9 mouse cellular contexts compared by ENCODE assay signal in the genomic region with DNA sequence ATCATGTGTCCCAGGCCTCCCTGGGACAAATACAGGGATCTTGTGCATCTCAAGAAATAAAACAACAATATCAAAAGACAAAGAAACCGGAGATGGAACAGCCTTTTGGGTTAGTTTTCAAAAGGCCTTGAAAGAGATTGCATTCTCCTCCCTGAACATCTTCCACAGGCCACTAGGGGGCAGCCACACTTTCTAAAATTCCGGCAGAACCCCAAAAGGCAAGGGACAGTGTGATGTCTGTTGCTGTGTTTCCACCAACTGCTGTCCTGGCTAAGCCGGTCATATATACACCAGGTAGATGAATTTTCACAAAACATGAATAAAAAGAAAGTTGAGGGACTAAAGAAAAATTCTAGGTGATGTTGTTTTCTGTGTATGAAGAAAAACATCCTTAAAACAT. TPM values are rescaled to one million over a fixed set of nuclear protein-coding genes. Genes with fewer than 3 reads are reported as not detected.
A peak's percentile ranks its signal among the peaks of the same experiment; 100 is the strongest.
DNase-seq lines count a peak whose midpoint lies in the region; ATAC-seq and TF ChIP-seq lines count a peak whose summit lies in the region.
"Had no signal": no experiment of that assay in that cellular context is flagged by ENCODE, and none has a peak within 500 bp of the region (broad histone marks: within the 10 kb centered on the region; RNA-seq: fewer than 3 reads in every experiment).

No protein-coding gene starts in this region.

- TF ChIP-seq CTCF in kidney, adult 2 months (conservative IDR thresholded peaks at IDR 0.05; ENCODE audit: insufficient read depth, insufficient read length, low read depth, low read length) = peak; percentile 64
- TF ChIP-seq CTCF in midbrain, postnatal 0 days (IDR thresholded peaks at IDR 0.05) = peak; percentile 94

- TF ChIP-seq POLR2A in kidney, adult 2 months (IDR thresholded peaks at IDR 0.05; ENCODE audit: low read depth, low read length) = no peak

- no peak for ATAC-seq in kidney, embryonic 14.5 days (ENCODE audit: low FRiP score, low TSS enrichment)
- ATAC-seq in midbrain, postnatal 0 days (ENCODE audit: low FRiP score) = no peak
- ATAC-seq in megakaryocyte-erythroid progenitor cell, adult 5-6 weeks (replicated peaks; ENCODE audit: low FRiP score, low TSS enrichment, poor library complexity, severe bottlenecking) = no peak

- no peaks in the 10 kb centered on the region for H3K4me1 ChIP-seq in kidney, adult 2 months (ENCODE audit: control insufficient read depth, insufficient read depth, low read length)
- no peaks in the 10 kb centered on the region for H3K4me1 ChIP-seq in kidney, embryonic 14.5 days (ENCODE audit: control insufficient read depth, insufficient read depth, low read length)
- H3K4me1 ChIP-seq in midbrain, postnatal 0 days (ENCODE audit: insufficient read depth, low read length) = no peaks in the 10 kb centered on the region

- no peaks in the 10 kb centered on the region for H3K36me3 ChIP-seq in kidney, adult 2 months (ENCODE audit: control insufficient read depth, insufficient read depth, low read length)
- H3K36me3 ChIP-seq in kidney, embryonic 14.5 days (ENCODE audit: control insufficient read depth, insufficient read depth, low read length) = no peaks in the 10 kb centered on the region
- H3K36me3 ChIP-seq in midbrain, postnatal 0 days (ENCODE audit: insufficient read depth, low read length) = no peaks in the 10 kb centered on the region
- H3K36me3 ChIP-seq: embryonic facial prominence, embryonic 13.5 days had no signal

- H3K4me3 ChIP-seq in kidney, adult 2 months (ENCODE audit: insufficient read depth, low read depth, low read length) = no peak overlapping the region
- no peak overlapping the region for H3K4me3 ChIP-seq in kidney, embryonic 14.5 days (ENCODE audit: low read length)
- H3K4me3 ChIP-seq in midbrain, postnatal 0 days (ENCODE audit: low read depth, low read length) = no peak overlapping the region
- H3K4me3 ChIP-seq: embryonic facial prominence, embryonic 13.5 days had no signal

- H3K9me3 ChIP-seq in kidney, embryonic 14.5 days (ENCODE audit: control insufficient read depth, low read length) = no peaks in the 10 kb centered on the region
- H3K9me3 ChIP-seq in midbrain, postnatal 0 days (ENCODE audit: low read length) = no peaks in the 10 kb centered on the region
- H3K9me3 ChIP-seq: embryonic facial prominence, embryonic 13.5 days had no signal

- peak; percentile 38 for DNase-seq in kidney, adult 2 months
- DNase-seq in MN1 (ENCODE audit: low spot score) = peak; percentile 10
- DNase-seq in cerebellum, adult 11-12 months = peak; percentile 8
- DNase-seq in frontal cortex, postnatal 10 days (ENCODE audit: low spot score in 2 of 2) = peak; percentile 8 to 59
- peak; percentile 62 to 88 for DNase-seq in layer of hippocampus, postnatal 25 days (ENCODE audit: extremely low spot score in 1 of 2, low spot score in 1 of 2)
- peak; percentile 78 for DNase-seq in midbrain, postnatal 0 days (ENCODE audit: low spot score)

- H3K9ac ChIP-seq in kidney, embryonic 14.5 days (ENCODE audit: low read depth, low read length) = no peak overlapping the region
- no peak overlapping the region for H3K9ac ChIP-seq in midbrain, postnatal 0 days (replicated peaks; ENCODE audit: low read length, poor library complexity, severe bottlenecking)
- H3K9ac ChIP-seq: embryonic facial prominence, embryonic 13.5 days had no signal

- 13% methylated on average over 3 of the region's 3 CpGs for WGBS in kidney, adult 2 months
- 22% methylated on average over 3 of the region's 3 CpGs for WGBS in kidney, embryonic 14.5 days
- 13% methylated on average over 3 of the region's 3 CpGs for WGBS in midbrain, postnatal 0 days

- no peaks in the 10 kb centered on the region for H3K27me3 ChIP-seq in kidney, adult 2 months (replicated peaks; ENCODE audit: control insufficient read depth, insufficient read depth, low read length)
- no peaks in the 10 kb centered on the region for H3K27me3 ChIP-seq in kidney, embryonic 14.5 days (ENCODE audit: control insufficient read depth, insufficient read depth, low read length)
- no peaks in the 10 kb centered on the region for H3K27me3 ChIP-seq in midbrain, postnatal 0 days (ENCODE audit: insufficient read depth, low read length)
- H3K27me3 ChIP-seq: embryonic facial prominence, embryonic 13.5 days had no signal

- H3K4me2 ChIP-seq in kidney, embryonic 14.5 days (replicated peaks; ENCODE audit: low read depth, low read length) = no peak overlapping the region
- no peak overlapping the region for H3K4me2 ChIP-seq in midbrain, postnatal 0 days (ENCODE audit: low read depth, low read length, poor library complexity, severe bottlenecking)
- H3K4me2 ChIP-seq: embryonic facial prominence, embryonic 13.5 days had no signal

- H3K27ac ChIP-seq in kidney, adult 2 months (ENCODE audit: insufficient read depth, low read depth, low read length) = no peak overlapping the region
- no peak overlapping the region for H3K27ac ChIP-seq in kidney, embryonic 14.5 days (ENCODE audit: low read depth, low read length)
- H3K27ac ChIP-seq in midbrain, postnatal 0 days (ENCODE audit: low read depth, low read length) = no peak overlapping the region
- H3K27ac ChIP-seq: embryonic facial prominence, embryonic 13.5 days had no signal

RNA-seq across cellular contexts. Expression of a gene that starts 46.3 kb away (rescaled TPM):
- polyA plus RNA-seq in kidney, adult 2 months (2012; rRNA removed) = 0.01 and 0.03 TPM in 2 replicates
- polyA plus RNA-seq in kidney, embryonic 14.5 days (2014; fragmentation: Nextera tagmentation; extraction: Ambion mirVana) = 0.03 and 0.19 TPM in 2 replicates
- total RNA-seq in layer of hippocampus, postnatal 25 days (2021) = 10 to 100 TPM; 12.1 to 18.9 TPM
- 4.7 and 4.9 TPM in 2 replicates for total RNA-seq in midbrain, postnatal 0 days (2014; rRNA removed)
- 2.0 and 2.3 TPM in 2 replicates for polyA plus RNA-seq in midbrain, postnatal 0 days (2015; fragmentation: Nextera tagmentation; extraction: Ambion mirVana)
- not detected in 2 replicates for total RNA-seq in megakaryocyte-erythroid progenitor cell, adult 5-6 weeks (2014; fragmentation: Nextera tagmentation)
- total RNA-seq in megakaryocyte-erythroid progenitor cell, adult 5-6 weeks (2017) = not detected in 2 replicates

Comparison
In these comparisons a context has a peak if more than half of its experiments do, and no peak if none do; other contexts are left out.
1. DNase-seq: peak in every context shown above with its lines; median percentile 78 in midbrain, postnatal 0 days; 75 in layer of hippocampus, postnatal 25 days; 38 in kidney, adult 2 months; 34 in frontal cortex, postnatal 10 days; 10 in MN1; 8 in cerebellum, adult 11-12 months.